Mouse (Mus musculus): ENCODE data around the gene Itpr2. TPM values are rescaled to one million over a fixed set of nuclear protein-coding genes. Genes with fewer than 3 reads are reported as not detected.
A peak's percentile ranks its signal among the peaks of the same experiment; 100 is the strongest.

The Itpr2 gene
- polyA plus RNA-seq, 1 experiment from 2014 or later, result 4.1 TPM

- Histone ChIP-seq H3K9me3 (replicated peaks) (no peaks in the 10 kb centered on the region), H3K4me1 (no peaks in the 10 kb centered on the region), H3K27ac (peak overlapping the region; percentile 30; the same call in 1 of the 2 replicates), H3K36me3 (no peaks in the 10 kb centered on the region), H3K4me2 (no peak overlapping the region), H3K4me3 (no peak overlapping the region), H3K27me3 (replicated peaks) (no peaks in the 10 kb centered on the region; the same call in 1 of the 2 replicates), H3K9ac (no peak overlapping the region)
- 34% methylated on average over 7 of the region's 7 CpGs for WGBS (ENCODE audit: insufficient replicate concordance)
- no peak for ATAC-seq
Observed at GRCm38 (mm10) chr6:146530363-146530762, 28.3 kb upstream of the Itpr2 start.

GRCm38 (mm10) chr6:146527537-146527936 lies 25.5 kb upstream of the Itpr2 start:
- Histone ChIP-seq H3K27ac (no peak overlapping the region), H3K27me3 (replicated peaks) (peaks cover 3% of the 10 kb centered on the region; the same call in 1 of the 2 replicates), H3K4me3 (no peak overlapping the region), H3K9me3 (replicated peaks) (no peaks in the 10 kb centered on the region), H3K4me1 (no peaks in the 10 kb centered on the region), H3K9ac (no peak overlapping the region), H3K36me3 (no peaks in the 10 kb centered on the region), H3K4me2 (no peak overlapping the region)
- ATAC-seq, result no peak
- 70% methylated on average over 2 of the region's 2 CpGs for WGBS (ENCODE audit: insufficient replicate concordance)

- H3K9ac ChIP-seq, result no peak overlapping the region
- no peak overlapping the region for H3K27ac ChIP-seq
- H3K4me2 ChIP-seq, result no peak overlapping the region
- no peaks in the 10 kb centered on the region for H3K9me3 ChIP-seq (replicated peaks)
- ATAC-seq, result no peak
- 38% methylated on average over 2 of the region's 2 CpGs for WGBS (ENCODE audit: insufficient replicate concordance)
- no peaks in the 10 kb centered on the region for H3K4me1 ChIP-seq
- H3K36me3 ChIP-seq, result no peaks in the 10 kb centered on the region
- peaks cover 3% of the 10 kb centered on the region; the same call in 1 of the 2 replicates for H3K27me3 ChIP-seq (replicated peaks)
- no peak overlapping the region for H3K4me3 ChIP-seq
Observed at GRCm38 (mm10) chr6:146525500-146525899, 23.5 kb upstream of the Itpr2 start.

GRCm38 (mm10) chr6:146521456-146522245 lies 19.6 kb upstream of the Itpr2 start:
- Histone ChIP-seq H3K4me1 (no peaks in the 10 kb centered on the region), H3K9ac (no peak overlapping the region), H3K4me2 (no peak overlapping the region), H3K4me3 (no peak overlapping the region), H3K27me3 (replicated peaks) (0 out of 2 replicates have a peak, but pooled peaks cover 3% of the 10 kb centered on the region), H3K27ac (no peak overlapping the region), H3K36me3 (no peaks in the 10 kb centered on the region), H3K9me3 (replicated peaks) (no peaks in the 10 kb centered on the region)
- WGBS (ENCODE audit: insufficient replicate concordance), result 50% methylated on average over 5 of the region's 5 CpGs
- ATAC-seq, result no peak

- no peak for ATAC-seq
- no peaks in the 10 kb centered on the region for H3K27me3 ChIP-seq (replicated peaks)
- H3K4me2 ChIP-seq, result no peak overlapping the region
- no peak overlapping the region for H3K27ac ChIP-seq
- no peaks in the 10 kb centered on the region for H3K36me3 ChIP-seq
- H3K4me1 ChIP-seq, result no peaks in the 10 kb centered on the region
- H3K4me3 ChIP-seq, result no peak overlapping the region
- 57% methylated on average over 2 of the region's 2 CpGs for WGBS (ENCODE audit: insufficient replicate concordance)
- H3K9me3 ChIP-seq (replicated peaks), result no peaks in the 10 kb centered on the region
- H3K9ac ChIP-seq, result no peak overlapping the region
Observed at GRCm38 (mm10) chr6:146519019-146519418, 17.0 kb upstream of the Itpr2 start.

GRCm38 (mm10) chr6:146515936-146516335 lies 13.9 kb upstream of the Itpr2 start:
- WGBS (ENCODE audit: insufficient replicate concordance), result 52% methylated on average over 6 of the region's 6 CpGs
- Histone ChIP-seq H3K36me3 (no peaks in the 10 kb centered on the region), H3K4me1 (no peaks in the 10 kb centered on the region), H3K9ac (no peak overlapping the region), H3K4me2 (no peak overlapping the region), H3K27me3 (replicated peaks) (no peaks in the 10 kb centered on the region), H3K9me3 (replicated peaks) (no peaks in the 10 kb centered on the region), H3K27ac (no peak overlapping the region), H3K4me3 (no peak overlapping the region)
- ATAC-seq, result no peak

- no peak for ATAC-seq
- Histone ChIP-seq H3K27me3 (replicated peaks) (no peaks in the 10 kb centered on the region), H3K4me1 (peaks cover 7% of the 10 kb centered on the region), H3K27ac (no peak overlapping the region), H3K9me3 (replicated peaks) (no peaks in the 10 kb centered on the region), H3K9ac (no peak overlapping the region), H3K4me2 (no peak overlapping the region), H3K4me3 (no peak overlapping the region), H3K36me3 (no peaks in the 10 kb centered on the region)
- 30% methylated on average over 7 of the region's 7 CpGs for WGBS (ENCODE audit: insufficient replicate concordance)
Observed at GRCm38 (mm10) chr6:146514531-146514948, 12.5 kb upstream of the Itpr2 start.

GRCm38 (mm10) chr6:146513899-146514298 lies 11.9 kb upstream of the Itpr2 start:
- H3K9ac ChIP-seq, result no peak overlapping the region
- no peak for ATAC-seq
- no peak overlapping the region for H3K4me2 ChIP-seq
- peaks cover 7% of the 10 kb centered on the region for H3K4me1 ChIP-seq
- no peak overlapping the region for H3K27ac ChIP-seq
- 60% methylated on average over 5 of the region's 5 CpGs for WGBS (ENCODE audit: insufficient replicate concordance)
- H3K4me3 ChIP-seq, result no peak overlapping the region
- H3K27me3 ChIP-seq (replicated peaks), result no peaks in the 10 kb centered on the region
- H3K9me3 ChIP-seq (replicated peaks), result no peaks in the 10 kb centered on the region
- H3K36me3 ChIP-seq, result no peaks in the 10 kb centered on the region

GRCm38 (mm10) chr6:146513384-146513783 lies 11.4 kb upstream of the Itpr2 start:
- Histone ChIP-seq H3K9me3 (replicated peaks) (no peaks in the 10 kb centered on the region), H3K4me3 (no peak overlapping the region), H3K36me3 (no peaks in the 10 kb centered on the region), H3K4me1 (peaks cover 7% of the 10 kb centered on the region), H3K27me3 (replicated peaks) (no peaks in the 10 kb centered on the region), H3K4me2 (no peak overlapping the region), H3K9ac (no peak overlapping the region), H3K27ac (no peak overlapping the region)
- WGBS (ENCODE audit: insufficient replicate concordance), result 76% methylated on average over 8 of the region's 8 CpGs
- no peak for ATAC-seq

- H3K4me3 ChIP-seq, result no peak overlapping the region
- 69% methylated on average over 8 of the region's 8 CpGs for WGBS (ENCODE audit: insufficient replicate concordance)
- no peak for ATAC-seq
- no peak overlapping the region for H3K27ac ChIP-seq
- no peaks in the 10 kb centered on the region for H3K36me3 ChIP-seq
- H3K9me3 ChIP-seq (replicated peaks), result no peaks in the 10 kb centered on the region
- H3K27me3 ChIP-seq (replicated peaks), result no peaks in the 10 kb centered on the region
- H3K4me1 ChIP-seq, result peaks cover 7% of the 10 kb centered on the region
- H3K4me2 ChIP-seq, result no peak overlapping the region
- no peak overlapping the region for H3K9ac ChIP-seq
Observed at GRCm38 (mm10) chr6:146511511-146511910, 9.5 kb upstream of the Itpr2 start.

- Histone ChIP-seq H3K9me3 (replicated peaks) (no peaks in the 10 kb centered on the region), H3K27me3 (replicated peaks) (no peaks in the 10 kb centered on the region), H3K36me3 (no peaks in the 10 kb centered on the region), H3K4me3 (no peak overlapping the region), H3K9ac (no peak overlapping the region), H3K27ac (no peak overlapping the region), H3K4me2 (no peak overlapping the region), H3K4me1 (peaks cover 7% of the 10 kb centered on the region)
- peak; percentile 81 for ATAC-seq
- 23% methylated on average over 2 of the region's 2 CpGs for WGBS (ENCODE audit: insufficient replicate concordance)
Observed at GRCm38 (mm10) chr6:146509891-146510290, 7.9 kb upstream of the Itpr2 start.

GRCm38 (mm10) chr6:146504459-146504858 lies 2.4 kb upstream of the Itpr2 start:
- Histone ChIP-seq H3K4me1 (peaks cover 32% of the 10 kb centered on the region), H3K4me3 (no peak overlapping the region), H3K4me2 (no peak overlapping the region), H3K27me3 (replicated peaks) (peaks cover 50% of the 10 kb centered on the region), H3K9ac (no peak overlapping the region), H3K27ac (no peak overlapping the region), H3K36me3 (no peaks in the 10 kb centered on the region), H3K9me3 (replicated peaks) (no peaks in the 10 kb centered on the region)
- 37% methylated on average over 2 of the region's 2 CpGs for WGBS (ENCODE audit: insufficient replicate concordance)
- ATAC-seq, result no peak

All from liver, embryonic 12.5 days (tissue).